Mouse (Mus musculus): Measurements from ENCODE around the gene Cyfip2. TPM values are rescaled to one million over a fixed set of nuclear protein-coding genes. Genes with fewer than 3 reads are reported as not detected.
"Not testable (repeated sequence)": the region's sequence is repeated elsewhere in the genome, so short reads cannot be mapped to it uniquely, and the experiment has no call there.

The Cyfip2 gene
- polyA plus RNA-seq, 1 experiment from 2014 or later: 67.1 TPM

- Histone ChIP-seq H3K36me3 (ENCODE audit: inconsistent target) (no peaks in the 10 kb centered on the region), H3K4me3 (ENCODE audit: inconsistent target) (no peak overlapping the region), H3K27ac (no peak overlapping the region), H3K79me2 (ENCODE audit: inconsistent target) (no peaks in the 10 kb centered on the region)
- 59% methylated on average over 4 of the region's 4 CpGs for whole genome bisulfite sequencing (ENCODE audit: missing documents)
Measured at GRCm38 (mm10) chr11:46185486-46185885, 127.2 kb downstream of the Cyfip2 start.

- Histone ChIP-seq H3K79me2 (ENCODE audit: inconsistent target) (no peaks in the 10 kb centered on the region), H3K36me3 (ENCODE audit: inconsistent target) (no peaks in the 10 kb centered on the region), H3K4me3 (ENCODE audit: inconsistent target) (no peak overlapping the region), H3K27ac (no peak overlapping the region)
- WGBS (ENCODE audit: missing documents): 86% methylated on average over 3 of the region's 3 CpGs
Measured at GRCm38 (mm10) chr11:46184946-46185345, 127.7 kb downstream of the Cyfip2 start.

DNA sequence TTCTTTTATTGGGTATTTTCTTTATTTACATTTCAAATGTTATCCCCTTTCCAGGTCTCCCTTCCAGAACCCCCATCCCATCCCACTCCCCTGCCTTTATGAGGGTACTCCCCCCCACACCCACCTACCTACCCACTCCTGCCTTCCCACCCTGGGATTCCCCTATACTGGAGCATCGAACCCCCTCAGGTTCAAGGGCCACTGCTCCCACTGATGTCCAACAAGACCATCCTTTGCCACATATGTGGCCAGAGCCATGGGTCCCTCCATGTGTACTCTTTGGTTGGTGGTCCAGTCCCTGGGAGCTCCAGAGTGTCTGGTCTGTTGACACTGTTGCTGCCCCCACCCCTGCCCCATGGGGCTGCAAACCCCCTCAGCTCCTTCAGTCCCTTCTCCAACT is 130.6 kb downstream of the Cyfip2 start:
- not testable (repeated sequence) for H3K4me3 ChIP-seq (ENCODE audit: inconsistent target); H3K79me2 ChIP-seq (ENCODE audit: inconsistent target); H3K27ac ChIP-seq; H3K36me3 ChIP-seq (ENCODE audit: inconsistent target)
- WGBS (ENCODE audit: missing documents): 83% methylated on average over 1 of the region's 1 CpGs

DNA sequence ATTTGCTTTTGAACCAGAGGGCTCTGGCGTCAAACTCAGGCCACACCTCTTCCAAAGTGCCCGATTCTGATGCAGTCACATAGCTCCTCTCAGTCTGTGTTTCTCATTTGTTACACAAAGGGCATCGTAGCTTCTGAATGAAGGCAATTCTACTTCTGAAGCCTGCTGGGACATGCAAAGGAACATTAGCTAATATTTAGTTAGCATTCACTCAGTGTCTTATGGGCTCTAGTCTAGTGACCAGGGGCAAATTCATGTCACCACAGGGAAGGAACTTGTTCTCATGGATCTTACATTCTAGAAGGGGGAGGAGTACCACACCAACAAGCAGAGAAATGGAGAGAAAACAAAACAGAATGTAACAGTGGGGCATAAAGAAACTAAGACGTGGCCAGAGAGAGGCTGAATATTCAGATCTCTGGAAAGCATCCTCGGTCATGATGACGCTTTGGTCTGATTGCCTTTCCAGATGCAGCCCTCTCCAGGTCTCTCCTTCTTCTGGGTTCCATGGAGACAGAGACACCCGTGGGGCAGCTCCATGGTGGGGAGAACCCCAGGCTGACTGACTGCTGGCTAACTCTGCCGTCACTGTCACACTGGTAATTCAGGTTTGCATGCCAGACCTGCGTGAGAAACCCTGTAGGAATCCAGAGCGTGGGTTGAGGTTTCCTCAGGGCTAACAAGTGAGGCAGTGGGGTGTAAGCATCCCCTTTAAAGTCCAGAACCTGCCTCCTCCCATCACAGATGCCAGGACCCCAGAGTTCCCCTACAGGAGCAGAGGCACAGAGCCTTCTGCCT is 135.2 kb downstream of the Cyfip2 start:
- H3K79me2 ChIP-seq (ENCODE audit: inconsistent target): no peaks in the 10 kb centered on the region
- H3K4me3 ChIP-seq (ENCODE audit: inconsistent target): no peak overlapping the region
- H3K36me3 ChIP-seq (ENCODE audit: inconsistent target): no peaks in the 10 kb centered on the region
- H3K27ac ChIP-seq: no peak overlapping the region
- 79% methylated on average over 10 of the region's 10 CpGs for WGBS (ENCODE audit: missing documents)

GRCm38 (mm10) chr11:46176155-46176554 is 136.5 kb downstream of the Cyfip2 start:
- H3K36me3 ChIP-seq (ENCODE audit: inconsistent target): no peaks in the 10 kb centered on the region
- H3K79me2 ChIP-seq (ENCODE audit: inconsistent target): no peaks in the 10 kb centered on the region
- H3K4me3 ChIP-seq (ENCODE audit: inconsistent target): no peak overlapping the region
- no peak overlapping the region for H3K27ac ChIP-seq
- WGBS (ENCODE audit: missing documents): 90% methylated on average over 6 of the region's 6 CpGs

- WGBS (ENCODE audit: missing documents): 91% methylated on average over 9 of the region's 9 CpGs
- Histone ChIP-seq H3K4me3 (ENCODE audit: inconsistent target) (no peak overlapping the region), H3K79me2 (ENCODE audit: inconsistent target) (no peaks in the 10 kb centered on the region), H3K36me3 (ENCODE audit: inconsistent target) (no peaks in the 10 kb centered on the region), H3K27ac (no peak overlapping the region)
Measured at GRCm38 (mm10) chr11:46172128-46172527, 140.5 kb downstream of the Cyfip2 start.

DNA sequence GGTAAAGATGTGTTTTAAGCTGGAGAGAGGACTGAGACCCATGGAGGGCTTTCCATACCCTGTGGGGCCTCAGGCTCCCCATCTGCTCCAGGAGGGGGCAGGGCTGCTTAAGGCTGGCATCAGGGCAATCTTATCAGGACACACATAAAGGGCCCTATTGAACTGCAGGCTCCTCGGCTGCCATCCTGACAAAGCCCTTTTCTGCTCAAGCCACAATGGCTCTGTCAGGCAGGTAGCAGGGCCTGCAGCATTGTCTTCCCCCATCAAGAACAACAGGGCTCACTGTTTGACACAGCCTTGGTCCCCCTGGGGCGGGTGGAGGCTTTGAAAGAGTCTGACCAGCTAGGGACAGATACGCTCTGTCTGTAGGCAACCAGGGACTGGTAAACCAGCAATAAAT is 142.8 kb downstream of the Cyfip2 start:
- no peak overlapping the region for H3K27ac ChIP-seq
- 80% methylated on average over 3 of the region's 3 CpGs for WGBS (ENCODE audit: missing documents)
- H3K4me3 ChIP-seq (ENCODE audit: inconsistent target): no peak overlapping the region
- no peaks in the 10 kb centered on the region for H3K36me3 ChIP-seq (ENCODE audit: inconsistent target)
- no peaks in the 10 kb centered on the region for H3K79me2 ChIP-seq (ENCODE audit: inconsistent target)

GRCm38 (mm10) chr11:46168506-46168905 is 144.2 kb downstream of the Cyfip2 start:
- Histone ChIP-seq H3K36me3 (ENCODE audit: inconsistent target) (no peaks in the 10 kb centered on the region), H3K79me2 (ENCODE audit: inconsistent target) (no peaks in the 10 kb centered on the region), H3K27ac (no peak overlapping the region), H3K4me3 (ENCODE audit: inconsistent target) (no peak overlapping the region)
- 88% methylated on average over 7 of the region's 7 CpGs for WGBS (ENCODE audit: missing documents)

DNA sequence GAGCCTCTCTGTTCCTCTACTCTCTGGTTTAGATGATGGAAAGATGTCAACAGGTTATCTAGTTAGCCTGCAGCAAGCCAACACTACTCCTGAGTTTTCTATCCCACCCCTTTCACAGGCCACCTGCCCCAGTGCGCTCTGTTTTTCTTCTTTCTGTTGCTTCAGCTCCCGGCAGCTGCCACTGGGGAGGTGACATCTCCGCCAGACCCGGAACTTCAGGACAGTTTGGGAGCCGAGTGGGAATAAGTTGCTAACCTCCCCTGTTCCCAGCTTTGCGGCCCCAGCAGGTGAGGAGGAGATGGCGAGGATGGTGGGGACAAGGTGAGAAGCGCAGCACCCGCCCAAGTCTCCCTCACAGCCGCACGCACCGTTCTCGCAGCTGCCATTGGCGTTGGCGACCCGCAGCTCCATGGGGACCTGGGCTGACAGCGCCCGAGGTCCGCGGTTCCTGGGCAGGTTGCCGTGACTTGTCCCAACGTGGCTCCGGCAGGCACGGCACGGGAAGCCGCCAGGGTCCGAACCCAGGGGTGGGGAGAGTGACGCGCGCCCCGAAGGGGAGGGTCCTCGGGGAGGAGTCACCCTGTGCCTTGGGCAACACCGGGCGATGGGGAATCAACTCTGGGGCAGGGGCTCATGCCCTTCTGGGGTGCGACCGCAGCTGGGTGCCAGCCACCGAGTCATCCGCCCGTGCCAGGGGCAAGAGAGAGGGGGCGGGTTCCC is 146.6 kb downstream of the Cyfip2 start, which contains the start of gene Nipal4:
Gene Nipal4, minus strand, starts transcription at position 643 of the 720 bp plus-strand sequence.
- H3K27ac ChIP-seq: no peak within 1 kb of the TSS
- H3K36me3 ChIP-seq (ENCODE audit: inconsistent target): no peaks in the 10 kb centered on the region
- WGBS (ENCODE audit: missing documents): 5% methylated on average over 39 of the region's 40 CpGs
- H3K4me3 ChIP-seq (ENCODE audit: inconsistent target): no peak within 1 kb of the TSS
- H3K79me2 ChIP-seq (ENCODE audit: inconsistent target): no peaks in the 10 kb centered on the region

DNA sequence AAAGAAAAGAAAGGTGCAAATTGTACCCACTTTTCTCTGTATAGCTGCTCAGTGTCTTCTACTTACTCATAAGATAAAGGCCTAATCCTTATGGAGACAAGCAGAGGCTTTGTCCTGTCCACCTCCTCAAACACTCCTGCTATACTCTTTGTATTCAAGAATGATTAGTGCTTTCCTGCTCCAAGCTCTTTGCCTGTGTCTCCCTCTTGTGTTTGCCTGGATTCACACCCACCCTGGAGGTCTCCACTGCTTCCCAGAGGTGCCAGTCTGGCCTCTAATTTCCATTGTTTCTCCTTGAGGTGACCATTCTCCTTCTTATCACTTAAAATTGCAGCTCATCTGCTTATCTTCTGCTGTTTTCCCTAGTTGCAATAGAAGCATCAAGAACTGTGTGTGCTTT is 155.2 kb downstream of the Cyfip2 start:
- Histone ChIP-seq H3K79me2 (ENCODE audit: inconsistent target) (no peaks in the 10 kb centered on the region), H3K36me3 (ENCODE audit: inconsistent target) (no peaks in the 10 kb centered on the region), H3K27ac (no peak overlapping the region), H3K4me3 (ENCODE audit: inconsistent target) (no peak overlapping the region)

DNA sequence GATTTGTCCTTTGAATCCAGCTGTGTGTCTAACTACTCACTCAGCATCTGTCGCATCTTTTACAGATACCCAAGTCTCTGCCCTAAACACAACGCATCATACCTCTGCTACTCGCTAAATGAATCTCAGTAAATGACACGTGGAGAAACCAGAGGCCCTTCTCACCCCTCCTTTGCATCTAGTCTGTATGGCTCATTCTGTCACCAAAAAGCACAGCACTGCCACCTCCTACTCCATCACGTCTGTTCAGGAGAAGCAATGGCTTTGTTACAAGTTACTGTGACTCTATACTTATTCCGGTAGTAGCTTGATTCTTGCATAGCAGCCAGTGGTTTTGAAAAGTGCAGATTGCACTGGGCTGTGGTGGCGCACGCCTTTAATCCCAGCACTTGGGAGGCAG is 155.7 kb downstream of the Cyfip2 start:
- Histone ChIP-seq H3K79me2 (ENCODE audit: inconsistent target) (no peaks in the 10 kb centered on the region), H3K27ac (no peak overlapping the region), H3K4me3 (ENCODE audit: inconsistent target) (no peak overlapping the region), H3K36me3 (ENCODE audit: inconsistent target) (no peaks in the 10 kb centered on the region)
- WGBS (ENCODE audit: missing documents): 87% methylated on average over 8 of the region's 8 CpGs

GRCm38 (mm10) chr11:46146619-46147018 is 166.0 kb downstream of the Cyfip2 start:
- no peak overlapping the region for H3K4me3 ChIP-seq (ENCODE audit: inconsistent target)
- no peaks in the 10 kb centered on the region for H3K79me2 ChIP-seq (ENCODE audit: inconsistent target)
- 78% methylated on average over 5 of the region's 5 CpGs for WGBS (ENCODE audit: missing documents)
- H3K36me3 ChIP-seq (ENCODE audit: inconsistent target): no peaks in the 10 kb centered on the region
- H3K27ac ChIP-seq: no peak overlapping the region

GRCm38 (mm10) chr11:46145163-46145875 is 167.3 kb downstream of the Cyfip2 start:
- 79% methylated on average over 11 of the region's 11 CpGs for WGBS (ENCODE audit: missing documents)
- Histone ChIP-seq H3K36me3 (ENCODE audit: inconsistent target) (no peaks in the 10 kb centered on the region), H3K27ac (no peak overlapping the region), H3K4me3 (ENCODE audit: inconsistent target) (no peak overlapping the region), H3K79me2 (ENCODE audit: inconsistent target) (no peaks in the 10 kb centered on the region)

Data from macrophage (primary cell).